Mouse (Mus musculus) common myeloid progenitor, adult 5-6 weeks (primary cell): ENCODE measurements around the gene Cfap74. TPM values are rescaled to one million over a fixed set of nuclear protein-coding genes. Genes with fewer than 3 reads are reported as not detected.

Source experiments
- ATAC-seq: replicated peaks from 2 replicates; pipeline ENCODE4 v1.8.0; 2016; ENCODE audit warnings: low read depth, mild to moderate bottlenecking, moderate TSS enrichment, inconsistent platforms; ENCODE audit not compliant: poor library complexity, severe bottlenecking
- total RNA-seq: library from RNA; stranded (forward); fragments of 200-1000, 187-1606 nt; gene quantifications from 2 replicates; pipeline ENCODE4 v1.2.3, GENCODE M21; 2017

Gene Cfap74
- total RNA-seq, 1 experiment from 2014 or later = 0.23 TPM

GRCm38 (mm10) chr4:155490456-155490855, 81.5 kb downstream of the Cfap74 start:
- ATAC-seq = no peak

GRCm38 (mm10) chr4:155490990-155491504, 82.1 kb downstream of the Cfap74 start, which contains the start of gene Gnb1:
Gene Gnb1, plus strand, starts transcription at chr4:155491361.
- peak; percentile 57 for ATAC-seq

DNA sequence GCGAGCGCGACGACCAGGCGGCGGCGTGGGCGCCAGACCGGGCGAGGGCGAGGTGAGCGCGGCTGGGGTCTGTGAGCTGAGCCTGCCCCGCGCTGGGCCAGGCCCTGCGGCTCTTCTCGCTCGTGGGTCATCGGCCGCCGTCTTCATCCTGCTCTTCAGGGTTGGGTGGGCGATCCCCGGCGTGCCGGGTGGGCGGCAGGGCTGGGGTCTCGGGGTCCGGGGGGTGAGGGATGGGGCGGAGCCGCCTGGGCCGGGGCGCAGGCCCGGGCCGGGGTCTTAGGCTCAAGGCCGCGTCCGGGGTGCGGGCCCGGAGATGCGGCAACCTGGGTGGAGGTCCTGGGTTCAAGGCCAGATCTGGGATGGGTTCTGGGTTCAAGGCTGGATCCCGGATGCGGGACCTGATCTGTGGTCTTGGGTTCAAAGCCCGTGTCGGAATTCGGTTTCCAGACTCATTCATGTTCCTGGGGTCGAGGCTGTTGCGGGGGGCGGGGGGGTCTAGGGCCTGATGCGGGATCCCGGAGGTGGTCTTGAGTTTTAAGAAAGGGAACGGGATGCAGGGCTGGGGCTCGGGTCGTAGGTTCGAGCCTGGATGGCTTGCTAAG, 82.6 kb downstream of the Cfap74 start:
- no peak for ATAC-seq

GRCm38 (mm10) chr4:155492131-155492633, 83.2 kb downstream of the Cfap74 start:
- ATAC-seq = peak; percentile 18

DNA sequence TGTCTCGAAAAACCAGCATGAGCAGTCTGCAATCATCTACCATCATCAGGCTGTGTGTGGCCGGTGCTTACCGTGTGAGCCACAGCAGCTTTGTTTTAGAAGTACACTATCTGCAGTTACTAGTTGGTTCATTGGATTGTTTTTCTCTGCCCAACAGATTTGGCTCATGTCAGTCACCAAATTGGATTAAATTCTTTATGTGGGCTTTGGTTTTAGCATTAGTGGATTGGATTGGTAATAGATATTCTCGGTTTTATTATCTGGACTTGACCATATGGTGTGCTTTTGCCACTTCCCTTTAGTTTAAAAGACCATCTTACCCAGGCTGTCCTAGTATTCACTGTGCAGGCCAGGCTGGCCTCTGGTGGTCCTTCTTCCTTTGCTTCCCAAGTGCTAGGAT, 85.9 kb downstream of the Cfap74 start:
- no peak for ATAC-seq

GRCm38 (mm10) chr4:155497963-155498362, 89.0 kb downstream of the Cfap74 start:
- no peak for ATAC-seq

DNA sequence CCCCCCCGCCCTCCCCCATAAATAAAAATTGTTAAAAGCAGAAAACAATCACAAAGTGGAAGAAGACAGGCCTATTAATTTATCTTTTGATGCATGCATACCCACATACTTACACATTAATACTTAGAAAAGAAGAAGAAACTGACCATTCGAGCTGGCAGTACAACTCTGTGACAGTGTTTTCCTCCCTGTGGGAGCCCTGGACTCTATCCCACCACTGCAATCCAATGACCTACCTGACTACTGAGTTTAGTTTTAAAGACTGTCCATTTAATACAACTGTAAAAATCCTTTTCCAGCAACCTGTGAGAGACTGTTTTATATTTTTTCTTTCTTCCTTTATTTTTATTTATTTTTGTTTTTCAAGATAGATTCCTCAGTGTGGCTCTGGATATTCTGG, 92.1 kb downstream of the Cfap74 start:
- no peak for ATAC-seq

- ATAC-seq = peak; percentile 84
Observed at GRCm38 (mm10) chr4:155505067-155505466, 96.1 kb downstream of the Cfap74 start.

DNA sequence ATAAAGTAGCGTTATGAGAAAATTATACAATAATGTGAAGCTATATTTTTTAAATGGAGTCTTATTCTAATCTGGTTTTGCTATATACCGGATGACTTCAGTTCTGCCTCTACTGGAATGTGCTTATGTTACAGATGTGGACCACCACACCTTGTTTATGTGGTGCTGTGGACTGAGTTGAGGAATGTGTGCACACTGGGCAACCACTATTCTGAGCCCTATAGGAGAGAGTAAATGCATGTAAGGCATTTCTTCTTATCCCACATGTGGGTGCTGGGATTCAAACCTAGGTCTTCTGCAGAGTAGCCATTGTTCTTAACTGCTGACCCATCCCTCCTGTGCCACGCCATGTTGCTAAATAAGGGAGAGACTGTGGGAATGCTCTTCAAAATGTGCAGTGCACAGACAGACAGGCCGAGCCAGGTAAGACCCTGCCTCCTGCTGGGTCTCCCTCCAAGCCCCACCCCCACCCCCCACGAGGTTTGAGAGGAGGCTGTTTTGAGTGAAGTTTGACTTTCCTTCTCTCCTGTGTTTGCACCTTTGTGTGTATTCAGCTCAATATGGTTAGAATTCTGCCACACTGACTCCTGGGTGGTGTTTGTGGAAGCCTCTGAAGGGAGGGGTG, 96.8 kb downstream of the Cfap74 start:
- no peak for ATAC-seq

DNA sequence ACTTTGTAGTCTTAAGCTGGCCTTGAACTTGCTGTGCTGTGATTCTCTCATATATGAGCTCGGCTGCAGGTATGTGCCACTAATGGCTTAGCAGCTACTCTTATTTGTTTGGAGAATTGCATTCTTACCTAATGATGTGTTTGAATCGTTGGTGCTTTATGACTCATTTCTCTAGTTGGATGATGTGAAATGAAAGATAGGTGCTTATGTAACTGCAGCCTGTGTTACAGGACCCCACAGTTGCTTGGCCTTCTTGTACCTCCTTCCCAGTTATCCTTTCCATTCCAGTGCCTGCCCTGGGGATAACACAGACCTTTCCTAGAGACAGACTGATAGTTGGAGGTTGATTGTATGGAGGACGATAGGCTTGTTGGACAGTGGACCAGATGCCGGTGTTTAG, 99.6 kb downstream of the Cfap74 start:
- no peak for ATAC-seq

DNA sequence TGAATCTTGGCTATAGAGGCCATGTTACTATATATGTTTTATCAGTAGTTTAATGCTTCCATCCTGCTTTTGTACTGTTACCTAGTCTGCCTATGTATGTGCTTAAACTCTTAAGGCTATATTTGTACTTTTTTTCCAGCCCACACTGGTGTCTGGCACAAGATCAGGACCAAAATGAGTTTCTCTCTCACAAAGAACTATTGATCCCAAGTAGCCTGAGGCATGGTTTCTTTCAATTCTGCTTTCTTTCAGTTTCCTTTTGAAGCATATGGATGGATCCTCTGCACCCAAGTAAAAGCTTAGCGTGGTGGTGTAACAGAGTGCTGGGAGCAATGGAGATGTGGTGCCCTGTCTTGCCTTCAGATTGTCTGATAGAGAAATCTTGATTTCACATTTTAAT, 102.0 kb downstream of the Cfap74 start:
- no peak for ATAC-seq

DNA sequence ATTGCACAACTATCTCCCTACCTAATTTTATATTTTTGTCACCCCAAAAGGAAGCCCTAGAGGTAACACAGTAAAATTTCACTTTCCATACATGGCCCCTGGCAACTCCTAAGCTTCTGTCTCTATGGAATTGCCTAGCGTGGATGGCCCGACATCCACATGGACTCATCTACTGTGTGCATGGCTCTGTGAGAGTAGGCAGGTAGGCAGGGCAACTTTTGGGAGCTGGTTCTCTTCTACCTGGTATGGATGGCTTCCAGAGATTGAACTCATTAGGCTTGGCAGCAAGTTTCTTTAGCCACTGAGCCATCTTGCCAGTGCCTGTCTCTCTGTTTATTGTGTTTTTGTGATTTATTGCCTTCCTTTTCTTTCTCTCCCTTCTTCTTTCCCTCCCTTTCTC, 105.8 kb downstream of the Cfap74 start:
- ATAC-seq = no peak

Other genes with a start within 250 kb of the Cfap74 start
- 8.4 and 9.9 TPM in 2 replicates for gene Ski, start 186.6 kb upstream of the Cfap74 start, total RNA-seq
- gene Faap20, start 159.4 kb upstream of the Cfap74 start, total RNA-seq = 25.5 and 25.9 TPM in 2 replicates
- gene Prkcz, start 47.8 kb upstream of the Cfap74 start, total RNA-seq = not detected in 2 replicates
- gene Gabrd, start 11.1 kb upstream of the Cfap74 start, total RNA-seq = 0.05 TPM in 1 of 2 replicates, not detected in the other
- gene Tmem52, start 59.9 kb downstream of the Cfap74 start, total RNA-seq = not detected in 2 replicates
- 174 and 208 TPM in 2 replicates for gene Gnb1, start 82.2 kb downstream of the Cfap74 start, total RNA-seq
- 50.8 and 57.0 TPM in 2 replicates for gene Nadk, start 153.2 kb downstream of the Cfap74 start, total RNA-seq
- gene Slc35e2, start 192.2 kb downstream of the Cfap74 start, total RNA-seq = 14.2 and 15.8 TPM in 2 replicates
- 50.8 and 66.1 TPM in 2 replicates for gene Cdk11b, start 215.7 kb downstream of the Cfap74 start, total RNA-seq
- not detected in 2 replicates for gene Gm10563, start 236.2 kb downstream of the Cfap74 start, total RNA-seq
- 0.91 TPM in 1 of 2 replicates, not detected in the other for gene Mmp23, start 244.2 kb downstream of the Cfap74 start, total RNA-seq